Mouse (Mus musculus): Measurements from ENCODE around the gene 1700113H08Rik. TPM values are rescaled to one million over a fixed set of nuclear protein-coding genes. Genes with fewer than 3 reads are reported as not detected.

1700113H08Rik gene
- polyA plus RNA-seq, 1 experiment from 2014 or later: 0.34 TPM

GRCm38 (mm10) chr10:87098722-87099121 lies 40.9 kb downstream of the 1700113H08Rik start:
- H3K4me3 ChIP-seq (ENCODE audit: low read depth, low read length): no peak overlapping the region
- WGBS: 56% methylated on average over 6 of the region's 6 CpGs
- H3K9ac ChIP-seq (ENCODE audit: low read length): no peak overlapping the region
- H3K4me2 ChIP-seq (ENCODE audit: low read depth): no peak overlapping the region
- H3K4me1 ChIP-seq (ENCODE audit: control insufficient read depth, insufficient read depth, low read length): peaks cover 7% of the 10 kb centered on the region
- no peaks in the 10 kb centered on the region for H3K9me3 ChIP-seq (ENCODE audit: control insufficient read depth, low read length)
- no peak overlapping the region for H3K27ac ChIP-seq (ENCODE audit: low read depth, low read length)
- H3K27me3 ChIP-seq (ENCODE audit: control insufficient read depth, insufficient read depth, low read length): no peaks in the 10 kb centered on the region
- H3K36me3 ChIP-seq (ENCODE audit: control insufficient read depth, insufficient read depth, low read length): no peaks in the 10 kb centered on the region
- no peak for DNase-seq (ENCODE audit: low spot score)
- ATAC-seq (ENCODE audit: insufficient read depth, low FRiP score, low TSS enrichment): no peak

GRCm38 (mm10) chr10:87100668-87101067 lies 42.8 kb downstream of the 1700113H08Rik start:
- Histone ChIP-seq H3K27me3 (ENCODE audit: control insufficient read depth, insufficient read depth, low read length) (no peaks in the 10 kb centered on the region), H3K36me3 (ENCODE audit: control insufficient read depth, insufficient read depth, low read length) (no peaks in the 10 kb centered on the region), H3K9ac (ENCODE audit: low read length) (no peak overlapping the region), H3K4me1 (ENCODE audit: control insufficient read depth, insufficient read depth, low read length) (peaks cover 7% of the 10 kb centered on the region), H3K9me3 (ENCODE audit: control insufficient read depth, low read length) (no peaks in the 10 kb centered on the region), H3K4me3 (ENCODE audit: low read depth, low read length) (no peak overlapping the region), H3K4me2 (ENCODE audit: low read depth) (no peak overlapping the region), H3K27ac (ENCODE audit: low read depth, low read length) (no peak overlapping the region)
- no peak for DNase-seq (ENCODE audit: low spot score)
- whole genome bisulfite sequencing: 61% methylated on average over 4 of the region's 4 CpGs
- no peak for ATAC-seq (ENCODE audit: insufficient read depth, low FRiP score, low TSS enrichment)

- H3K27ac ChIP-seq (ENCODE audit: low read depth, low read length): no peak overlapping the region
- H3K4me1 ChIP-seq (ENCODE audit: control insufficient read depth, insufficient read depth, low read length): peaks cover 7% of the 10 kb centered on the region
- no peaks in the 10 kb centered on the region for H3K9me3 ChIP-seq (ENCODE audit: control insufficient read depth, low read length)
- ATAC-seq (ENCODE audit: insufficient read depth, low FRiP score, low TSS enrichment) (peak; percentile 91), DNase-seq (ENCODE audit: low spot score) (peak; percentile 72)
- no peak overlapping the region for H3K4me2 ChIP-seq (ENCODE audit: low read depth)
- no peaks in the 10 kb centered on the region for H3K27me3 ChIP-seq (ENCODE audit: control insufficient read depth, insufficient read depth, low read length)
- H3K36me3 ChIP-seq (ENCODE audit: control insufficient read depth, insufficient read depth, low read length): no peaks in the 10 kb centered on the region
- no peak overlapping the region for H3K9ac ChIP-seq (ENCODE audit: low read length)
- 12% methylated on average over 9 of the region's 9 CpGs for WGBS
- H3K4me3 ChIP-seq (ENCODE audit: low read depth, low read length): no peak overlapping the region
Observed at GRCm38 (mm10) chr10:87101265-87101950, 43.6 kb downstream of the 1700113H08Rik start.

GRCm38 (mm10) chr10:87101951-87102320 lies 44.1 kb downstream of the 1700113H08Rik start:
- Histone ChIP-seq H3K36me3 (ENCODE audit: control insufficient read depth, insufficient read depth, low read length) (no peaks in the 10 kb centered on the region), H3K27me3 (ENCODE audit: control insufficient read depth, insufficient read depth, low read length) (no peaks in the 10 kb centered on the region), H3K27ac (ENCODE audit: low read depth, low read length) (no peak overlapping the region), H3K4me3 (ENCODE audit: low read depth, low read length) (no peak overlapping the region), H3K4me2 (ENCODE audit: low read depth) (no peak overlapping the region), H3K4me1 (ENCODE audit: control insufficient read depth, insufficient read depth, low read length) (peaks cover 7% of the 10 kb centered on the region), H3K9ac (ENCODE audit: low read length) (no peak overlapping the region), H3K9me3 (ENCODE audit: control insufficient read depth, low read length) (no peaks in the 10 kb centered on the region)
- 20% methylated on average over 3 of the region's 3 CpGs for WGBS
- ATAC-seq (ENCODE audit: insufficient read depth, low FRiP score, low TSS enrichment) (0 out of 2 replicates have a peak, but pooled peaks have one; percentile 8), DNase-seq (ENCODE audit: low spot score) (no peak)

GRCm38 (mm10) chr10:87102455-87102854 lies 44.6 kb downstream of the 1700113H08Rik start:
- H3K9ac ChIP-seq (ENCODE audit: low read length): no peak overlapping the region
- WGBS: 42% methylated on average over 13 of the region's 13 CpGs
- DNase-seq (ENCODE audit: low spot score) (no peak), ATAC-seq (ENCODE audit: insufficient read depth, low FRiP score, low TSS enrichment) (no peak)
- no peaks in the 10 kb centered on the region for H3K36me3 ChIP-seq (ENCODE audit: control insufficient read depth, insufficient read depth, low read length)
- H3K4me2 ChIP-seq (ENCODE audit: low read depth): no peak overlapping the region
- H3K27ac ChIP-seq (ENCODE audit: low read depth, low read length): no peak overlapping the region
- H3K4me1 ChIP-seq (ENCODE audit: control insufficient read depth, insufficient read depth, low read length): peaks cover 7% of the 10 kb centered on the region
- H3K27me3 ChIP-seq (ENCODE audit: control insufficient read depth, insufficient read depth, low read length): no peaks in the 10 kb centered on the region
- H3K9me3 ChIP-seq (ENCODE audit: control insufficient read depth, low read length): no peaks in the 10 kb centered on the region
- no peak overlapping the region for H3K4me3 ChIP-seq (ENCODE audit: low read depth, low read length)

GRCm38 (mm10) chr10:87103286-87103685 lies 45.4 kb downstream of the 1700113H08Rik start:
- DNase-seq (ENCODE audit: low spot score): no peak
- no peak overlapping the region for H3K4me2 ChIP-seq (ENCODE audit: low read depth)
- peaks cover 7% of the 10 kb centered on the region for H3K4me1 ChIP-seq (ENCODE audit: control insufficient read depth, insufficient read depth, low read length)

GRCm38 (mm10) chr10:87107565-87108297 lies 49.9 kb downstream of the 1700113H08Rik start:
- H3K4me3 ChIP-seq (ENCODE audit: low read depth, low read length): no peak overlapping the region
- WGBS: 83% methylated on average over 9 of the region's 9 CpGs
- no peak overlapping the region for H3K4me2 ChIP-seq (ENCODE audit: low read depth)
- no peak overlapping the region for H3K27ac ChIP-seq (ENCODE audit: low read depth, low read length)
- no peak for DNase-seq (ENCODE audit: low spot score)
- no peak for ATAC-seq (ENCODE audit: insufficient read depth, low FRiP score, low TSS enrichment)
- no peaks in the 10 kb centered on the region for H3K27me3 ChIP-seq (ENCODE audit: control insufficient read depth, insufficient read depth, low read length)
- H3K36me3 ChIP-seq (ENCODE audit: control insufficient read depth, insufficient read depth, low read length): no peaks in the 10 kb centered on the region
- no peak overlapping the region for H3K9ac ChIP-seq (ENCODE audit: low read length)
- peaks cover 4% of the 10 kb centered on the region; the same call in 1 of the 2 replicates for H3K4me1 ChIP-seq (ENCODE audit: control insufficient read depth, insufficient read depth, low read length)
- H3K9me3 ChIP-seq (ENCODE audit: control insufficient read depth, low read length): no peaks in the 10 kb centered on the region

More at GRCm38 (mm10) chr10:87103286-87103685, 45.4 kb downstream of the 1700113H08Rik start:
- no peak for ATAC-seq (ENCODE audit: insufficient read depth, low FRiP score, low TSS enrichment)
- Histone ChIP-seq H3K9me3 (ENCODE audit: control insufficient read depth, low read length) (no peaks in the 10 kb centered on the region), H3K27ac (ENCODE audit: low read depth, low read length) (no peak overlapping the region), H3K9ac (ENCODE audit: low read length) (no peak overlapping the region), H3K4me3 (ENCODE audit: low read depth, low read length) (no peak overlapping the region), H3K36me3 (ENCODE audit: control insufficient read depth, insufficient read depth, low read length) (no peaks in the 10 kb centered on the region), H3K27me3 (ENCODE audit: control insufficient read depth, insufficient read depth, low read length) (no peaks in the 10 kb centered on the region)
- 49% methylated on average over 8 of the region's 8 CpGs for WGBS

GRCm38 (mm10) chr10:87108333-87108732 lies 50.5 kb downstream of the 1700113H08Rik start:
- no peak overlapping the region for H3K4me2 ChIP-seq (ENCODE audit: low read depth)
- H3K9me3 ChIP-seq (ENCODE audit: control insufficient read depth, low read length): no peaks in the 10 kb centered on the region
- no peaks in the 10 kb centered on the region for H3K36me3 ChIP-seq (ENCODE audit: control insufficient read depth, insufficient read depth, low read length)
- H3K27ac ChIP-seq (ENCODE audit: low read depth, low read length): no peak overlapping the region
- 0 out of 2 replicates have a peak, but pooled peaks cover 3% of the 10 kb centered on the region for H3K4me1 ChIP-seq (ENCODE audit: control insufficient read depth, insufficient read depth, low read length)
- no peak overlapping the region for H3K9ac ChIP-seq (ENCODE audit: low read length)
- DNase-seq (ENCODE audit: low spot score) (no peak), ATAC-seq (ENCODE audit: insufficient read depth, low FRiP score, low TSS enrichment) (no peak)
- WGBS: 93% methylated on average over 6 of the region's 6 CpGs
- H3K4me3 ChIP-seq (ENCODE audit: low read depth, low read length): no peak overlapping the region
- H3K27me3 ChIP-seq (ENCODE audit: control insufficient read depth, insufficient read depth, low read length): no peaks in the 10 kb centered on the region

Measured in neural tube, embryonic 11.5 days (tissue).